Mouse (Mus musculus) heart, adult 11 months (tissue): ENCODE results near the gene Mettl7b.

ENCODE experiments used
- DNase-seq: peaks from one replicate; pipeline ENCODE4 v3.0.0; 2022

Gene Mettl7b

GRCm38 (mm10) chr10:128960590-128961584 lies at the start of gene Mettl7b:
TSS of gene Mettl7b (minus strand) at chr10:128960988.
- DNase-seq = peak; percentile 80

- peak; percentile 51 for DNase-seq
Measured at GRCm38 (mm10) chr10:129010288-129010841, 49.6 kb upstream of the Mettl7b start, which contains the start of gene Olfr763. TSS of gene Olfr763 (plus strand) at chr10:129010791.

- DNase-seq = peak; percentile 66
Measured at GRCm38 (mm10) chr10:129004032-129004920, 43.5 kb upstream of the Mettl7b start.

- DNase-seq = peak; percentile 63
Measured at GRCm38 (mm10) chr10:128996523-128997040, 35.8 kb upstream of the Mettl7b start.

- DNase-seq = peak; percentile 70
Measured at GRCm38 (mm10) chr10:128995796-128996195, 35.0 kb upstream of the Mettl7b start.

- peak; percentile 33 for DNase-seq
Measured at GRCm38 (mm10) chr10:128990994-128991393, 30.2 kb upstream of the Mettl7b start.

- DNase-seq = peak; percentile 65
Measured at GRCm38 (mm10) chr10:128990129-128990850, 29.5 kb upstream of the Mettl7b start.

- DNase-seq = peak; percentile 34
Measured at GRCm38 (mm10) chr10:128989131-128989530, 28.3 kb upstream of the Mettl7b start, which contains the start of gene Olfr9. TSS of gene Olfr9 (plus strand) at chr10:128989431.

- peak; percentile 63 for DNase-seq
Measured at GRCm38 (mm10) chr10:128980644-128981365, 20.0 kb upstream of the Mettl7b start.

GRCm38 (mm10) chr10:128977522-128978114 lies 16.8 kb upstream of the Mettl7b start:
- peak; percentile 92 for DNase-seq

- peak; percentile 60 for DNase-seq
Measured at GRCm38 (mm10) chr10:128976395-128976794, 15.6 kb upstream of the Mettl7b start.

- peak; percentile 7 for DNase-seq
Measured at GRCm38 (mm10) chr10:128972841-128973240, 12.1 kb upstream of the Mettl7b start.

GRCm38 (mm10) chr10:128970740-128971250 lies 10.0 kb upstream of the Mettl7b start:
- DNase-seq = peak; percentile 34

- DNase-seq = no peak
Measured at GRCm38 (mm10) chr10:128968341-128968749, 7.6 kb upstream of the Mettl7b start.

GRCm38 (mm10) chr10:128965871-128966270 lies 5.1 kb upstream of the Mettl7b start:
- DNase-seq = peak; percentile 39

GRCm38 (mm10) chr10:128964961-128965360 lies 4.2 kb upstream of the Mettl7b start:
- DNase-seq = peak; percentile 41

- no peak for DNase-seq
Measured at GRCm38 (mm10) chr10:128960142-128960541, 646 bp downstream of the Mettl7b start.

- DNase-seq = no peak
Measured at GRCm38 (mm10) chr10:128958340-128958739, 2.4 kb downstream of the Mettl7b start.

- DNase-seq = peak; percentile 66
Measured at GRCm38 (mm10) chr10:128950208-128950887, 10.4 kb downstream of the Mettl7b start.

- no peak for DNase-seq
Measured at GRCm38 (mm10) chr10:128947496-128947895, 13.3 kb downstream of the Mettl7b start.
